Mouse (Mus musculus) heart, embryonic 12.5 days (tissue): ENCODE data around the gene Stap2. TPM values are rescaled to one million over a fixed set of nuclear protein-coding genes. Genes with fewer than 3 reads are reported as not detected.

Source experiments
- ATAC-seq: fragments of 200-750 bp; cut with Nextera tagmentation; 2 replicates; pipeline ENCODE4 v1.8.0; 2017; ENCODE audit warnings: moderate TSS enrichment, moderate library complexity; ENCODE audit not compliant: insufficient number of reproducible peaks, low FRiP score
- H3K27ac ChIP-seq: fragments of 300-500 bp; sonication (generic); 2 replicates; pipeline ENCODE4 v1.5.1; 2016; ENCODE audit warnings: mild to moderate bottlenecking, moderate library complexity; ENCODE audit not compliant: poor library complexity, severe bottlenecking
- H3K27me3 ChIP-seq: fragments of 300-500 bp; sonication (generic); replicated peaks from 2 replicates; pipeline ENCODE4 v1.6.1; 2016; ENCODE audit warnings: mild to moderate bottlenecking, moderate library complexity
- H3K36me3 ChIP-seq: fragments of 300-500 bp; sonication (generic); 2 replicates; pipeline ENCODE4 v1.6.1; 2016; ENCODE audit warnings: mild to moderate bottlenecking, moderate library complexity
- H3K4me1 ChIP-seq: fragments of 300-500 bp; sonication (generic); replicated peaks from 2 replicates; pipeline ENCODE4 v1.6.1; 2016; ENCODE audit warnings: mild to moderate bottlenecking
- H3K4me2 ChIP-seq: fragments of 300-500 bp; sonication (generic); 2 replicates; pipeline ENCODE4 v1.6.1; 2016; ENCODE audit warnings: mild to moderate bottlenecking, moderate library complexity
- H3K4me3 ChIP-seq: fragments of 300-500 bp; sonication (generic); 2 replicates; pipeline ENCODE4 v1.5.1; 2016; ENCODE audit warnings: mild to moderate bottlenecking
- H3K9ac ChIP-seq: fragments of 300-500 bp; sonication (generic); 2 replicates; pipeline ENCODE4 v1.6.1; 2016; ENCODE audit warnings: mild to moderate bottlenecking, moderate library complexity
- H3K9me3 ChIP-seq: fragments of 300-500 bp; sonication (generic); replicated peaks from 2 replicates; pipeline ENCODE4 v1.6.1; 2016; ENCODE audit warnings: mild to moderate bottlenecking, moderate library complexity
- WGBS: fragments of 180-500 bp; shearing (Covaris S2); methylation state at CpG from one replicate; pipeline ENCODE4 v1.1.7; 2016; 5-methylcytosine and 5-hydroxymethylcytosine counted together
- polyA plus RNA-seq: library from polyadenylated mRNA; unstranded; fragments of >200 nt; fragmentation: Nextera tagmentation; extraction: Ambion mirVana; gene quantifications from 2 replicates; pipeline ENCODE4 v1.2.1, GENCODE M21; 2016

Gene Stap2
- polyA plus RNA-seq, 1 experiment from 2014 or later, result 10.2 TPM

- peaks cover 23% of the 10 kb centered on the region for H3K36me3 ChIP-seq
- ATAC-seq, result no peak
- H3K4me2 ChIP-seq, result peak overlapping the region; percentile 72
- peak overlapping the region; percentile 65 for H3K9ac ChIP-seq
- H3K27me3 ChIP-seq, result no peaks in the 10 kb centered on the region
- WGBS, result 84% methylated on average over 6 of the region's 6 CpGs
- no peak overlapping the region for H3K27ac ChIP-seq
- no peaks in the 10 kb centered on the region for H3K9me3 ChIP-seq
- peaks cover 54% of the 10 kb centered on the region for H3K4me1 ChIP-seq
- H3K4me3 ChIP-seq, result peak overlapping the region; percentile 88
These were observed 29.3 kb upstream of the Stap2 start for GRCm38 (mm10) chr17:56034726-56035100.

GRCm38 (mm10) chr17:56034040-56034725, 28.8 kb upstream of the Stap2 start:
- Histone ChIP-seq H3K4me3 (no peak overlapping the region), H3K9ac (peak overlapping the region; percentile 65), H3K4me2 (peak overlapping the region; percentile 72; the same call in 1 of the 2 replicates), H3K4me1 (peaks cover 54% of the 10 kb centered on the region), H3K27ac (no peak overlapping the region), H3K36me3 (peaks cover 27% of the 10 kb centered on the region), H3K9me3 (no peaks in the 10 kb centered on the region), H3K27me3 (no peaks in the 10 kb centered on the region)
- 81% methylated on average over 7 of the region's 7 CpGs for WGBS
- ATAC-seq, result no peak

GRCm38 (mm10) chr17:56032831-56033230, 27.4 kb upstream of the Stap2 start:
- H3K9me3 ChIP-seq, result no peaks in the 10 kb centered on the region
- H3K9ac ChIP-seq, result no peak overlapping the region
- peaks cover 37% of the 10 kb centered on the region for H3K36me3 ChIP-seq
- H3K4me3 ChIP-seq, result no peak overlapping the region
- H3K4me1 ChIP-seq, result peaks cover 64% of the 10 kb centered on the region
- ATAC-seq, result no peak
- no peaks in the 10 kb centered on the region for H3K27me3 ChIP-seq
- 75% methylated on average over 7 of the region's 7 CpGs for WGBS
- no peak overlapping the region for H3K27ac ChIP-seq
- H3K4me2 ChIP-seq, result no peak overlapping the region

GRCm38 (mm10) chr17:56032127-56032733, 26.8 kb upstream of the Stap2 start:
- Histone ChIP-seq H3K9me3 (no peaks in the 10 kb centered on the region), H3K27ac (no peak overlapping the region), H3K4me2 (no peak overlapping the region), H3K9ac (peak overlapping the region; percentile 26; the same call in 1 of the 2 replicates), H3K36me3 (peaks cover 43% of the 10 kb centered on the region), H3K27me3 (no peaks in the 10 kb centered on the region), H3K4me3 (no peak overlapping the region), H3K4me1 (peaks cover 70% of the 10 kb centered on the region)
- WGBS, result 73% methylated on average over 6 of the region's 6 CpGs
- no peak for ATAC-seq

GRCm38 (mm10) chr17:56031431-56031830, 26.0 kb upstream of the Stap2 start:
- ATAC-seq, result no peak
- no peak overlapping the region for H3K4me2 ChIP-seq
- H3K4me3 ChIP-seq, result no peak overlapping the region
- peaks cover 78% of the 10 kb centered on the region for H3K4me1 ChIP-seq
- peaks cover 44% of the 10 kb centered on the region for H3K36me3 ChIP-seq
- H3K27me3 ChIP-seq, result no peaks in the 10 kb centered on the region
- no peaks in the 10 kb centered on the region for H3K9me3 ChIP-seq
- 85% methylated on average over 7 of the region's 7 CpGs for WGBS
- no peak overlapping the region for H3K9ac ChIP-seq
- H3K27ac ChIP-seq, result no peak overlapping the region

- no peaks in the 10 kb centered on the region for H3K9me3 ChIP-seq
- H3K4me1 ChIP-seq, result peaks cover 84% of the 10 kb centered on the region
- H3K9ac ChIP-seq, result peak overlapping the region; percentile 20; the same call in 1 of the 2 replicates
- ATAC-seq, result peak; percentile 34; the same call in 1 of the 2 replicates
- 41% methylated on average over 5 of the region's 5 CpGs for WGBS
- peaks cover 44% of the 10 kb centered on the region for H3K36me3 ChIP-seq
- no peak overlapping the region for H3K27ac ChIP-seq
- no peak overlapping the region for H3K4me3 ChIP-seq
- no peaks in the 10 kb centered on the region for H3K27me3 ChIP-seq
- no peak overlapping the region for H3K4me2 ChIP-seq
These were observed 25.5 kb upstream of the Stap2 start for GRCm38 (mm10) chr17:56030919-56031318.

GRCm38 (mm10) chr17:56030238-56030870, 25.0 kb upstream of the Stap2 start:
- no peak for ATAC-seq
- Histone ChIP-seq H3K4me2 (no peak overlapping the region), H3K27me3 (no peaks in the 10 kb centered on the region), H3K9me3 (no peaks in the 10 kb centered on the region), H3K27ac (no peak overlapping the region), H3K9ac (no peak overlapping the region), H3K4me3 (no peak overlapping the region), H3K4me1 (peaks cover 88% of the 10 kb centered on the region), H3K36me3 (peaks cover 44% of the 10 kb centered on the region)
- WGBS, result 86% methylated on average over 9 of the region's 9 CpGs

- Histone ChIP-seq H3K27ac (0 out of 2 replicates have a peak overlapping the region, but pooled peaks have one; percentile 22), H3K4me3 (no peak overlapping the region), H3K4me1 (peaks cover 88% of the 10 kb centered on the region), H3K27me3 (no peaks in the 10 kb centered on the region), H3K9ac (0 out of 2 replicates have a peak overlapping the region, but pooled peaks have one; percentile 13), H3K9me3 (no peaks in the 10 kb centered on the region), H3K4me2 (no peak overlapping the region), H3K36me3 (peaks cover 26% of the 10 kb centered on the region)
- WGBS, result 89% methylated on average over 5 of the region's 5 CpGs
- ATAC-seq, result no peak
These were observed 22.5 kb upstream of the Stap2 start for GRCm38 (mm10) chr17:56027801-56028441.

- 69% methylated on average over 1 of the region's 1 CpGs for WGBS
- Histone ChIP-seq H3K9me3 (no peaks in the 10 kb centered on the region), H3K27ac (peak overlapping the region; percentile 70), H3K9ac (0 out of 2 replicates have a peak overlapping the region, but pooled peaks have one; percentile 13), H3K4me2 (no peak overlapping the region), H3K27me3 (no peaks in the 10 kb centered on the region), H3K4me3 (no peak overlapping the region), H3K36me3 (peaks cover 26% of the 10 kb centered on the region), H3K4me1 (peaks cover 88% of the 10 kb centered on the region)
- no peak for ATAC-seq
These were observed 21.5 kb upstream of the Stap2 start for GRCm38 (mm10) chr17:56026881-56027280.

- peaks cover 84% of the 10 kb centered on the region for H3K4me1 ChIP-seq
- no peak overlapping the region for H3K4me3 ChIP-seq
These were observed 20.9 kb upstream of the Stap2 start for GRCm38 (mm10) chr17:56026303-56026702.

GRCm38 (mm10) chr17:56024931-56025330, 19.5 kb upstream of the Stap2 start:
- no peaks in the 10 kb centered on the region for H3K27me3 ChIP-seq
- H3K4me1 ChIP-seq, result peaks cover 84% of the 10 kb centered on the region
- ATAC-seq, result no peak
- no peak overlapping the region for H3K9ac ChIP-seq
- WGBS, result 52% methylated on average over 5 of the region's 5 CpGs
- H3K9me3 ChIP-seq, result no peaks in the 10 kb centered on the region
- H3K4me3 ChIP-seq, result no peak overlapping the region
- no peak overlapping the region for H3K4me2 ChIP-seq
- H3K36me3 ChIP-seq, result peaks cover 30% of the 10 kb centered on the region
- 0 out of 2 replicates have a peak overlapping the region, but pooled peaks have one; percentile 2 for H3K27ac ChIP-seq

More at GRCm38 (mm10) chr17:56026303-56026702, 20.9 kb upstream of the Stap2 start:
- Histone ChIP-seq H3K36me3 (peaks cover 26% of the 10 kb centered on the region), H3K27ac (peak overlapping the region; percentile 70), H3K9ac (no peak overlapping the region), H3K27me3 (no peaks in the 10 kb centered on the region), H3K4me2 (no peak overlapping the region), H3K9me3 (no peaks in the 10 kb centered on the region)
- ATAC-seq, result no peak
- WGBS, result 53% methylated on average over 1 of the region's 1 CpGs
